Mouse (Mus musculus) lung, postnatal 0 days (tissue): ENCODE measurements around the gene Eepd1.

ENCODE experiments used
- CTCF ChIP-seq: IDR thresholded peaks from 2 replicates; pipeline ENCODE4 v1.5.1; 2016; ENCODE audit warnings: antibody characterized with exemption, mild to moderate bottlenecking
- EP300 ChIP-seq: IDR thresholded peaks from 2 replicates; pipeline ENCODE4 v1.6.1; 2016; ENCODE audit warnings: antibody characterized with exemption, mild to moderate bottlenecking, control low read depth

GRCm38 (mm10) chr9:25557378-25557777 lies 76.0 kb downstream of the Eepd1 start:
- TF ChIP-seq CTCF (no peak), EP300 (no peak)
